Mouse (Mus musculus) liver, embryonic 11.5 days (tissue): ENCODE measurements around the gene Smim20. TPM values are rescaled to one million over a fixed set of nuclear protein-coding genes. Genes with fewer than 3 reads are reported as not detected.

Experiments used
- ATAC-seq: fragments of 200-750 bp; cut with Nextera tagmentation; replicated peaks from 2 replicates; pipeline ENCODE4 v1.8.0; 2017; ENCODE audit warnings: moderate number of reproducible peaks, mild to moderate bottlenecking, moderate TSS enrichment, moderate library complexity; ENCODE audit not compliant: low FRiP score
- DNase-seq: peaks from one replicate; pipeline ENCODE4 v3.0.0-alpha.2; 2017; ENCODE audit warnings: low spot score
- H3K27ac ChIP-seq: fragments of 300-500 bp; sonication (generic); 2 replicates; pipeline ENCODE4 v1.5.1; 2014; ENCODE audit warnings: mild to moderate bottlenecking, low read depth, low read length, control low read depth
- H3K27me3 ChIP-seq: fragments of 300-500 bp; sonication (generic); replicated peaks from 2 replicates; pipeline ENCODE4 v1.6.1; 2014; ENCODE audit warnings: low read length, mixed read lengths; ENCODE audit not compliant: control insufficient read depth, insufficient read depth
- H3K36me3 ChIP-seq: fragments of 300-500 bp; sonication (generic); 2 replicates; pipeline ENCODE4 v1.6.1; 2014; ENCODE audit warnings: mild to moderate bottlenecking, low read length, moderate library complexity, mixed read lengths; ENCODE audit not compliant: control insufficient read depth, insufficient read depth
- H3K4me1 ChIP-seq: fragments of 300-500 bp; sonication (generic); replicated peaks from 2 replicates; pipeline ENCODE4 v1.6.1; 2014; ENCODE audit warnings: low read length, mixed read lengths; ENCODE audit not compliant: control insufficient read depth, insufficient read depth
- H3K4me2 ChIP-seq: fragments of 300-500 bp; sonication (generic); 2 replicates; pipeline ENCODE4 v1.6.1; 2014; ENCODE audit warnings: mild to moderate bottlenecking, control low read depth, moderate library complexity
- H3K4me3 ChIP-seq: fragments of 300-500 bp; sonication (generic); 2 replicates; pipeline ENCODE4 v1.5.1; 2014; ENCODE audit warnings: low read depth, low read length, control low read depth
- H3K9ac ChIP-seq: fragments of 300-500 bp; sonication (generic); 2 replicates; pipeline ENCODE4 v1.6.1; 2014; ENCODE audit warnings: low read depth, low read length, control low read depth
- H3K9me3 ChIP-seq: fragments of 300-500 bp; sonication (generic); 2 replicates; pipeline ENCODE4 v1.6.1; 2016; ENCODE audit warnings: low read length, inconsistent platforms, mixed read lengths; ENCODE audit not compliant: control insufficient read depth
- WGBS: fragments of 180-500 bp; shearing (Covaris S2); extraction: QIAGEN DNeasy Blood & Tissue Kit; methylation state at CpG from one replicate; pipeline ENCODE4 v1.1.7; 2014; 5-methylcytosine and 5-hydroxymethylcytosine counted together
- polyA plus RNA-seq: library from polyadenylated mRNA; unstranded; fragments of >200 nt; fragmentation: Nextera tagmentation; extraction: Ambion mirVana; gene quantifications from 2 replicates; pipeline ENCODE4 v1.2.1, GENCODE M21; 2014

Gene Smim20
- polyA plus RNA-seq, 1 experiment from 2014 or later: 64.4 TPM

- 51% methylated on average over 2 of the region's 2 CpGs for WGBS
Measured at GRCm38 (mm10) chr5:53241109-53241508, 25.8 kb upstream of the Smim20 start.

GRCm38 (mm10) chr5:53241963-53242362, 24.9 kb upstream of the Smim20 start:
- DNase-seq (no peak), ATAC-seq (no peak)
- H3K36me3 ChIP-seq: no peaks in the 10 kb centered on the region
- H3K9ac ChIP-seq: no peak overlapping the region
- no peak overlapping the region for H3K4me2 ChIP-seq
- H3K4me1 ChIP-seq: no peaks in the 10 kb centered on the region
- no peak overlapping the region for H3K27ac ChIP-seq
- no peak overlapping the region for H3K4me3 ChIP-seq
- H3K27me3 ChIP-seq: no peaks in the 10 kb centered on the region
- no peaks in the 10 kb centered on the region for H3K9me3 ChIP-seq
- 79% methylated on average over 5 of the region's 5 CpGs for WGBS

More at GRCm38 (mm10) chr5:53241109-53241508, 25.8 kb upstream of the Smim20 start:
- no peaks in the 10 kb centered on the region for H3K9me3 ChIP-seq
- DNase-seq (no peak), ATAC-seq (no peak)
- H3K4me3 ChIP-seq: no peak overlapping the region
- no peak overlapping the region for H3K4me2 ChIP-seq
- H3K4me1 ChIP-seq: no peaks in the 10 kb centered on the region
- no peaks in the 10 kb centered on the region for H3K36me3 ChIP-seq
- no peak overlapping the region for H3K9ac ChIP-seq
- no peaks in the 10 kb centered on the region for H3K27me3 ChIP-seq
- H3K27ac ChIP-seq: no peak overlapping the region

- 77% methylated on average over 7 of the region's 7 CpGs for WGBS
- DNase-seq: no peak
- H3K9me3 ChIP-seq: no peaks in the 10 kb centered on the region
- H3K4me3 ChIP-seq: no peak overlapping the region
- H3K9ac ChIP-seq: no peak overlapping the region
- H3K27me3 ChIP-seq: no peaks in the 10 kb centered on the region
- no peak overlapping the region for H3K27ac ChIP-seq
- ATAC-seq: no peak
- H3K4me2 ChIP-seq: no peak overlapping the region
- H3K36me3 ChIP-seq: no peaks in the 10 kb centered on the region
- no peaks in the 10 kb centered on the region for H3K4me1 ChIP-seq
Measured at GRCm38 (mm10) chr5:53242865-53243499, 23.9 kb upstream of the Smim20 start.

- DNase-seq (no peak), ATAC-seq (no peak)
- Histone ChIP-seq H3K4me3 (no peak overlapping the region), H3K27ac (no peak overlapping the region), H3K9ac (no peak overlapping the region), H3K4me1 (no peaks in the 10 kb centered on the region), H3K4me2 (no peak overlapping the region), H3K36me3 (no peaks in the 10 kb centered on the region), H3K27me3 (no peaks in the 10 kb centered on the region), H3K9me3 (no peaks in the 10 kb centered on the region)
- WGBS: 72% methylated on average over 10 of the region's 10 CpGs
Measured at GRCm38 (mm10) chr5:53243933-53244332, 22.9 kb upstream of the Smim20 start.

GRCm38 (mm10) chr5:53248499-53248898, 18.4 kb upstream of the Smim20 start:
- Histone ChIP-seq H3K27me3 (peaks cover 8% of the 10 kb centered on the region; the same call in 1 of the 2 replicates), H3K36me3 (no peaks in the 10 kb centered on the region), H3K27ac (no peak overlapping the region), H3K9me3 (no peaks in the 10 kb centered on the region), H3K9ac (no peak overlapping the region), H3K4me3 (no peak overlapping the region), H3K4me2 (no peak overlapping the region), H3K4me1 (no peaks in the 10 kb centered on the region)
- no peak for ATAC-seq
- 82% methylated on average over 11 of the region's 11 CpGs for WGBS
- no peak for DNase-seq

- DNase-seq (no peak), ATAC-seq (no peak)
- H3K4me3 ChIP-seq: no peak overlapping the region
- no peaks in the 10 kb centered on the region for H3K36me3 ChIP-seq
- H3K4me2 ChIP-seq: no peak overlapping the region
- no peaks in the 10 kb centered on the region for H3K9me3 ChIP-seq
- 67% methylated on average over 4 of the region's 4 CpGs for WGBS
- no peaks in the 10 kb centered on the region for H3K4me1 ChIP-seq
- H3K27me3 ChIP-seq: peaks cover 8% of the 10 kb centered on the region; the same call in 1 of the 2 replicates
- H3K9ac ChIP-seq: no peak overlapping the region
- no peak overlapping the region for H3K27ac ChIP-seq
Measured at GRCm38 (mm10) chr5:53249431-53250061, 17.3 kb upstream of the Smim20 start.

GRCm38 (mm10) chr5:53254154-53254553, 12.7 kb upstream of the Smim20 start:
- Histone ChIP-seq H3K27ac (no peak overlapping the region), H3K9ac (no peak overlapping the region), H3K4me3 (no peak overlapping the region), H3K4me2 (no peak overlapping the region), H3K27me3 (peaks cover 32% of the 10 kb centered on the region), H3K4me1 (no peaks in the 10 kb centered on the region), H3K9me3 (no peaks in the 10 kb centered on the region), H3K36me3 (no peaks in the 10 kb centered on the region)
- 79% methylated on average over 5 of the region's 5 CpGs for WGBS
- DNase-seq: no peak
- no peak for ATAC-seq

GRCm38 (mm10) chr5:53254821-53255220, 12.1 kb upstream of the Smim20 start:
- H3K27ac ChIP-seq: no peak overlapping the region
- peaks cover 35% of the 10 kb centered on the region for H3K27me3 ChIP-seq
- no peak overlapping the region for H3K9ac ChIP-seq
- 74% methylated on average over 3 of the region's 3 CpGs for WGBS
- no peak overlapping the region for H3K4me3 ChIP-seq
- H3K4me2 ChIP-seq: no peak overlapping the region
- no peaks in the 10 kb centered on the region for H3K4me1 ChIP-seq
- H3K36me3 ChIP-seq: no peaks in the 10 kb centered on the region
- no peak for DNase-seq
- no peak for ATAC-seq
- H3K9me3 ChIP-seq: no peaks in the 10 kb centered on the region
